Mouse (Mus musculus): ENCODE measurements around the gene Gm45208.

DNA sequence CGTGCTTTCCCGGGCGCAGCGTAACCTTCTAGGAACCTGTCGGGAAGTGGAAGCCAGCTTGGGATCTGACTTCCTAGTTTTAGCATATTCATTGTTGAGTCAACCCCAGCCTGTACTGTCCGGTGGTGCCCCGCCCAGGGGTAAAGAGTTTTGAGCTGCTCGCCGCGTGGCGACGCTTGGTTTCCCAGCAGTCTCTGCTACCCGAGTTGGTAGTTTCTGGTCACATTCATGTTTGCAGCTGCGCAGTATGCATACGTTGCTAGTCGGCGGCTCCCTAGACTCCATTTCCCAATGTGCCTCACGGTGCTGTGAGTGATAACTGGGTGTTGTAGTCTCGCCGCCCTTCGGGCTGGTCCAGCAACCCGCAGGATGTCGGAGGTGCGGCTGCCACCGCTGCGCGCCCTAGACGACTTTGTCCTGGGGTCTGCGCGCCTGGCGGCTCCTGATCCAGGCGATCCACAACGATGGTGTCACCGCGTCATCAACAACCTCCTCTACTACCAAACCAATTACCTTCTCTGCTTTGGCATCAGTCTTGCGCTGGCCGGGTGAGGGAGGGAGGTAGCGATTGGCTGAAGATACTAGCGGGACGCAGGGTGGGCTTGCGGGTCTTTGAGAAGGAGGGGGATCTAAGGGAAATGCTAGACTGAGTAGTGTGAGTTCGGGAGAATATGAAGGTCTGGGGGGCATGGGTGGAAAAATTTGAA is 6.3 kb downstream of the Gm45208 start, which contains the start of gene Praf2:
- TF ChIP-seq CTCF (IDR thresholded peaks at IDR 0.05; ENCODE audit: low read depth, low read length) (no peak), POLR2A (IDR thresholded peaks at IDR 0.05; ENCODE audit: borderline replicate concordance, low read depth, low read length) (no peak)
